Mouse (Mus musculus): ENCODE data around the gene Kpna1. TPM values are rescaled to one million over a fixed set of nuclear protein-coding genes. Genes with fewer than 3 reads are reported as not detected.

Kpna1 gene
- total and polyA plus RNA-seq, 3 experiments: 24.5 to 34.9 TPM; not detected in 1

GRCm38 (mm10) chr16:36074772-36075171, 96.2 kb downstream of the Kpna1 start:
- no peak overlapping the region for H3K27ac ChIP-seq (ENCODE audit: control insufficient read depth, low read depth, low read length)
- H3K4me1 ChIP-seq (ENCODE audit: control insufficient read depth in 1 of 2, insufficient read depth in 2 of 2, low read length in 2 of 2): peaks cover 0 to 6% of the 10 kb centered on the region in 2 experiments; a peak in 3 of 4 replicates
- no peaks in the 10 kb centered on the region for H3K27me3 ChIP-seq (ENCODE audit: control insufficient read depth in 1 of 2, insufficient read depth in 2 of 2, low read length in 2 of 2)
- TF ChIP-seq POLR2AphosphoS5 (IDR thresholded peaks at IDR 0.05; ENCODE audit: borderline replicate concordance, low read depth, low read length): no peak
- no peak for TF ChIP-seq POLR2AphosphoS2 (IDR thresholded peaks at IDR 0.05; ENCODE audit: low read length)
- no peak for TF ChIP-seq POLR2A (IDR thresholded peaks at IDR 0.05; ENCODE audit: control insufficient read depth in 1 of 2, insufficient read depth in 1 of 2, low read depth in 1 of 2, low read length in 2 of 2, poor library complexity in 1 of 2)
- TF ChIP-seq MAZ (IDR thresholded peaks at IDR 0.05; ENCODE audit: low read depth, low read length): no peak
- no peak for TF ChIP-seq TBP (IDR thresholded peaks at IDR 0.05; ENCODE audit: low read depth, low read length)
- TF ChIP-seq NELFE (IDR thresholded peaks at IDR 0.05; ENCODE audit: low read depth, low read length): no peak
- TF ChIP-seq GABPA (IDR thresholded peaks at IDR 0.05; ENCODE audit: low read depth, low read length): no peak
- no peak for TF ChIP-seq EP300 (IDR thresholded peaks at IDR 0.05; ENCODE audit: low read depth in 1 of 2, low read length in 2 of 2)
- no peak for TF ChIP-seq TAL1 (IDR thresholded peaks at IDR 0.05; ENCODE audit: low read length)
- TF ChIP-seq GATA1 (IDR thresholded peaks at IDR 0.05; ENCODE audit: low read depth, low read length): no peak
- TF ChIP-seq USF2 (IDR thresholded peaks at IDR 0.05; ENCODE audit: borderline replicate concordance in 1 of 2, insufficient read depth in 1 of 2, low read depth in 1 of 2, low read length in 2 of 2): no peak
- TF ChIP-seq CHD1 (IDR thresholded peaks at IDR 0.05; ENCODE audit: low read depth, low read length): no peak
- no peak for TF ChIP-seq HCFC1 (IDR thresholded peaks at IDR 0.05; ENCODE audit: low read depth, low read length)
- no peak for TF ChIP-seq JUND (IDR thresholded peaks at IDR 0.05; ENCODE audit: low read depth, low read length)
- no peak for TF ChIP-seq ZKSCAN1 (IDR thresholded peaks at IDR 0.05; ENCODE audit: low read depth, low read length)
- no peak for TF ChIP-seq NRF1 (IDR thresholded peaks at IDR 0.05; ENCODE audit: insufficient read depth, low read depth, low read length, poor library complexity, severe bottlenecking)
- TF ChIP-seq MYB (IDR thresholded peaks at IDR 0.05; ENCODE audit: low read depth, low read length): no peak
- TF ChIP-seq E2F4 (IDR thresholded peaks at IDR 0.05; ENCODE audit: borderline replicate concordance, low read depth, low read length): no peak
- TF ChIP-seq ELF1 (IDR thresholded peaks at IDR 0.05; ENCODE audit: low read depth, low read length): no peak
- peaks cover 0 to 15% of the 10 kb centered on the region in 2 experiments for H3K36me3 ChIP-seq (ENCODE audit: control insufficient read depth in 1 of 2, insufficient read depth in 2 of 2, low read length in 2 of 2)
- no peak for DNase-seq (ENCODE audit: low read depth, low spot score)
- H3K9me3 ChIP-seq (replicated peaks; ENCODE audit: insufficient read depth, low read length): no peaks in the 10 kb centered on the region
- no peak overlapping the region for H3K9ac ChIP-seq (ENCODE audit: control insufficient read depth, low read depth, low read length, poor library complexity, severe bottlenecking)
- peaks cover 40% of the 10 kb centered on the region for H3K79me2 ChIP-seq (ENCODE audit: control insufficient read depth, insufficient read depth, low read length, poor library complexity)
- H3K4me3 ChIP-seq (ENCODE audit: control insufficient read depth in 1 of 2, insufficient read depth in 1 of 2, low read depth in 2 of 2, low read length in 2 of 2): no peak overlapping the region

GRCm38 (mm10) chr16:36079916-36080315, 101.4 kb downstream of the Kpna1 start:
- Histone ChIP-seq H3K79me2 (ENCODE audit: control insufficient read depth, insufficient read depth, low read length, poor library complexity) (peaks cover 12% of the 10 kb centered on the region; the same call in 1 of the 2 replicates), H3K27me3 (ENCODE audit: control insufficient read depth in 1 of 2, insufficient read depth in 2 of 2, low read length in 2 of 2) (no peaks in the 10 kb centered on the region), H3K36me3 (ENCODE audit: control insufficient read depth in 1 of 2, insufficient read depth in 2 of 2, low read length in 2 of 2) (peaks cover 0 to 10% of the 10 kb centered on the region in 2 experiments; a peak in 3 of 4 replicates), H3K9ac (ENCODE audit: control insufficient read depth, low read depth, low read length, poor library complexity, severe bottlenecking) (no peak overlapping the region), H3K9me3 (replicated peaks; ENCODE audit: insufficient read depth, low read length) (no peaks in the 10 kb centered on the region), H3K27ac (ENCODE audit: control insufficient read depth, low read depth, low read length) (no peak overlapping the region), H3K4me3 (ENCODE audit: control insufficient read depth in 1 of 2, insufficient read depth in 1 of 2, low read depth in 2 of 2, low read length in 2 of 2) (no peak overlapping the region), H3K4me1 (ENCODE audit: control insufficient read depth in 1 of 2, insufficient read depth in 2 of 2, low read length in 2 of 2) (no peaks in the 10 kb centered on the region)
- TF ChIP-seq TBP (IDR thresholded peaks at IDR 0.05; ENCODE audit: low read depth, low read length): no peak
- TF ChIP-seq USF1 (IDR thresholded peaks at IDR 0.05; ENCODE audit: low read depth, low read length): no peak
- TF ChIP-seq TCF12 (IDR thresholded peaks at IDR 0.05; ENCODE audit: low read depth, low read length): no peak
- no peak for TF ChIP-seq TAL1 (IDR thresholded peaks at IDR 0.05; ENCODE audit: low read length)
- TF ChIP-seq POLR2A (IDR thresholded peaks at IDR 0.05; ENCODE audit: control insufficient read depth in 1 of 2, insufficient read depth in 1 of 2, low read depth in 1 of 2, low read length in 2 of 2, poor library complexity in 1 of 2): no peak
- no peak for TF ChIP-seq GATA1 (IDR thresholded peaks at IDR 0.05; ENCODE audit: low read depth, low read length)
- TF ChIP-seq EP300 (IDR thresholded peaks at IDR 0.05; ENCODE audit: low read depth in 1 of 2, low read length in 2 of 2): no peak
- TF ChIP-seq ZC3H11A (IDR thresholded peaks at IDR 0.05; ENCODE audit: low read depth, low read length): no peak
- TF ChIP-seq MAFK (IDR thresholded peaks at IDR 0.05; ENCODE audit: borderline replicate concordance, low read depth, low read length): no peak
- no peak for TF ChIP-seq HCFC1 (IDR thresholded peaks at IDR 0.05; ENCODE audit: low read depth, low read length)
- no peak for TF ChIP-seq UBTF (IDR thresholded peaks at IDR 0.05; ENCODE audit: borderline replicate concordance, insufficient read depth, low read depth, low read length)
- no peak for TF ChIP-seq CHD1 (IDR thresholded peaks at IDR 0.05; ENCODE audit: low read depth, low read length)
- no peak for TF ChIP-seq ZMIZ1 (IDR thresholded peaks at IDR 0.05; ENCODE audit: low read depth, low read length)
- TF ChIP-seq SMC3 (IDR thresholded peaks at IDR 0.05; ENCODE audit: low read depth, low read length): no peak
- no peak for TF ChIP-seq NELFE (IDR thresholded peaks at IDR 0.05; ENCODE audit: low read depth, low read length)
- no peak for TF ChIP-seq NRF1 (IDR thresholded peaks at IDR 0.05; ENCODE audit: insufficient read depth, low read depth, low read length, poor library complexity, severe bottlenecking)
- no peak for DNase-seq (ENCODE audit: low read depth, low spot score)
